Comparison of ENCODE assay signal across 24 mouse cellular contexts in genomic region chr14:33657471-33657901, GRCm38 (mm10).
DNase-seq lines count a peak whose midpoint lies in the region; ATAC-seq lines count a peak whose summit lies in the region.
"Had no signal": no experiment of that assay in that cellular context is flagged by ENCODE, and none has a peak within 500 bp of the region (broad histone marks: within the 10 kb centered on the region; RNA-seq: fewer than 3 reads in every experiment).

No protein-coding gene starts in this region.

- H3K9me3 ChIP-seq in heart, embryonic 10.5 days: no peaks in the 10 kb centered on the region
- no peaks in the 10 kb centered on the region for H3K9me3 ChIP-seq in limb, embryonic 12.5 days
- H3K9me3 ChIP-seq in forebrain, embryonic 10.5 days: no peaks in the 10 kb centered on the region
- no peaks in the 10 kb centered on the region for H3K9me3 ChIP-seq in heart, embryonic 12.5 days (replicated peaks)
- H3K9me3 ChIP-seq: embryonic facial prominence, embryonic 10.5 days; forebrain, embryonic 12.5 days; hindbrain, embryonic 12.5 days had no signal

- 0 out of 2 replicates have a peak, but pooled peaks cover 2% of the 10 kb centered on the region for H3K4me1 ChIP-seq in heart, embryonic 10.5 days
- H3K4me1 ChIP-seq in limb, embryonic 12.5 days (replicated peaks): peaks cover 23% of the 10 kb centered on the region
- H3K4me1 ChIP-seq in forebrain, embryonic 10.5 days: no peaks in the 10 kb centered on the region
- H3K4me1 ChIP-seq in heart, embryonic 12.5 days (replicated peaks): no peaks in the 10 kb centered on the region
- H3K4me1 ChIP-seq: forebrain, embryonic 12.5 days; hindbrain, embryonic 12.5 days had no signal

- no peak overlapping the region for H3K27ac ChIP-seq in heart, embryonic 10.5 days
- H3K27ac ChIP-seq in limb, embryonic 12.5 days: no peak overlapping the region
- no peak overlapping the region for H3K27ac ChIP-seq in forebrain, embryonic 10.5 days
- H3K27ac ChIP-seq in heart, embryonic 12.5 days (ENCODE audit: poor library complexity, severe bottlenecking): no peak overlapping the region
- H3K27ac ChIP-seq: embryonic facial prominence, embryonic 10.5 days; forebrain, embryonic 12.5 days; hindbrain, embryonic 12.5 days; left cerebral cortex, adult 2 months had no signal

- H3K36me3 ChIP-seq in heart, embryonic 10.5 days: no peaks in the 10 kb centered on the region
- H3K36me3 ChIP-seq in limb, embryonic 12.5 days: no peaks in the 10 kb centered on the region
- no peaks in the 10 kb centered on the region for H3K36me3 ChIP-seq in forebrain, embryonic 10.5 days (replicated peaks)
- H3K36me3 ChIP-seq in heart, embryonic 12.5 days: no peaks in the 10 kb centered on the region
- H3K36me3 ChIP-seq: embryonic facial prominence, embryonic 10.5 days; forebrain, embryonic 12.5 days; hindbrain, embryonic 12.5 days had no signal

- H3K9ac ChIP-seq in limb, embryonic 12.5 days (replicated peaks): no peak overlapping the region
- H3K9ac ChIP-seq in heart, embryonic 12.5 days: no peak overlapping the region
- H3K9ac ChIP-seq: forebrain, embryonic 12.5 days; hindbrain, embryonic 12.5 days; liver, postnatal 0 days had no signal

- H3K4me2 ChIP-seq in limb, embryonic 12.5 days: no peak overlapping the region
- H3K4me2 ChIP-seq in heart, embryonic 12.5 days: no peak overlapping the region
- H3K4me2 ChIP-seq: forebrain, embryonic 12.5 days; hindbrain, embryonic 12.5 days; midbrain, embryonic 11.5 days had no signal

- peak; percentile 80 for ATAC-seq in limb, embryonic 12.5 days (ENCODE audit: insufficient number of reproducible peaks, insufficient read depth, low FRiP score, low TSS enrichment, low read depth)
- ATAC-seq in monocyte, adult 5-6 weeks (replicated peaks; ENCODE audit: insufficient number of reproducible peaks, low FRiP score, low TSS enrichment, poor library complexity, severe bottlenecking): no peak
- ATAC-seq in heart, embryonic 12.5 days (ENCODE audit: insufficient number of reproducible peaks, low FRiP score): no peak
- ATAC-seq: liver, postnatal 0 days had no signal

- H3K27me3 ChIP-seq in heart, embryonic 10.5 days (ENCODE audit: insufficient read depth, poor library complexity, severe bottlenecking): 0 out of 2 replicates have a peak, but pooled peaks cover 5% of the 10 kb centered on the region
- H3K27me3 ChIP-seq in limb, embryonic 12.5 days: peaks cover 14% of the 10 kb centered on the region; the same call in 1 of the 2 replicates
- H3K27me3 ChIP-seq in forebrain, embryonic 10.5 days (ENCODE audit: poor library complexity, severe bottlenecking): no peaks in the 10 kb centered on the region
- 0 out of 2 replicates have a peak, but pooled peaks cover 2% of the 10 kb centered on the region for H3K27me3 ChIP-seq in heart, embryonic 12.5 days (replicated peaks)
- H3K27me3 ChIP-seq: CH12.LX; forebrain, embryonic 12.5 days; hindbrain, embryonic 12.5 days had no signal

- peak; percentile 53 for DNase-seq in heart, embryonic 10.5 days (ENCODE audit: low spot score)
- no peak for DNase-seq in heart, postnatal 25 days (ENCODE audit: low spot score)
- peak; percentile 88 for DNase-seq in forelimb bud, embryonic 11.5 days (ENCODE audit: low read depth, low spot score)
- DNase-seq in lung, postnatal 10 days: peak; percentile 64
- DNase-seq in forebrain, embryonic 10.5 days (ENCODE audit: extremely low spot score, low spot score): no peak
- DNase-seq: adrenal gland, postnatal 25 days; cerebellum, adult 11-12 months; cerebellum, postnatal 14 days; gastrocnemius, postnatal 10 days; kidney, postnatal 25 days; layer of hippocampus, adult 9-11 months; liver; liver, postnatal 0 days; retina, postnatal 1 day; thymus, postnatal 14 days had no signal

- WGBS in heart, embryonic 10.5 days: 87% methylated on average over 7 of the region's 7 CpGs
- WGBS in limb, embryonic 12.5 days: 30% methylated on average over 7 of the region's 7 CpGs
- WGBS in forebrain, embryonic 10.5 days: 94% methylated on average over 7 of the region's 7 CpGs
- WGBS in heart, embryonic 12.5 days: 73% methylated on average over 7 of the region's 7 CpGs

- intact Hi-C loops in heart, postnatal 25 days (cut with DNase I): no loop called here

- H3K4me3 ChIP-seq in heart, embryonic 10.5 days: no peak overlapping the region
- H3K4me3 ChIP-seq in limb, embryonic 12.5 days (replicated peaks): no peak overlapping the region
- no peak overlapping the region for H3K4me3 ChIP-seq in forebrain, embryonic 10.5 days
- H3K4me3 ChIP-seq in heart, embryonic 12.5 days: no peak overlapping the region
- H3K4me3 ChIP-seq: embryonic facial prominence, embryonic 10.5 days; forebrain, embryonic 12.5 days; hindbrain, embryonic 12.5 days; left cerebral cortex, adult 2 months had no signal

Comparison
In these comparisons a context has a peak if more than half of its experiments do, and no peak if none do; other contexts are left out.
1. DNase-seq: peak in heart, embryonic 10.5 days (single experiment), forelimb bud, embryonic 11.5 days (single experiment) and lung, postnatal 10 days (single experiment); none in heart, postnatal 25 days (single experiment) and forebrain, embryonic 10.5 days (single experiment).